Mouse (Mus musculus) megakaryocyte, embryonic 14.5 days (primary cell): ENCODE results near the gene Trpm5. TPM values are rescaled to one million over a fixed set of nuclear protein-coding genes. Genes with fewer than 3 reads are reported as not detected.

Experiments
- H3K27me3 ChIP-seq: replicated peaks from 2 replicates; pipeline ENCODE3; 2012; ENCODE audit warnings: inconsistent platforms
- H3K36me3 ChIP-seq: replicated peaks from 2 replicates; pipeline ENCODE3; 2012; ENCODE audit warnings: low read length, inconsistent platforms, mixed read lengths
- H3K4me1 ChIP-seq: 2 replicates; pipeline ENCODE4 v1.6.1; 2012; ENCODE audit warnings: inconsistent platforms
- H3K4me3 ChIP-seq: replicated peaks from 2 replicates; pipeline ENCODE3; 2012; ENCODE audit warnings: moderate library complexity, mild to moderate bottlenecking, inconsistent platforms
- H3K9me3 ChIP-seq: 2 replicates; pipeline ENCODE4 v1.6.1; 2012; ENCODE audit warnings: inconsistent platforms
- FLI1 ChIP-seq: IDR thresholded peaks from 2 replicates; pipeline ENCODE4 v1.6.1; 2012; ENCODE audit warnings: low read length, inconsistent platforms, mixed read lengths
- GATA1 ChIP-seq: IDR thresholded peaks from 3 replicates; pipeline ENCODE4 v1.6.1; 2012; ENCODE audit warnings: mixed read lengths, low read length, inconsistent platforms, borderline replicate concordance
- polyA plus RNA-seq: library from polyadenylated mRNA; stranded (reverse); fragments of >175 nt; gene quantifications from 2 replicates; pipeline ENCODE4 v1.2.3, GENCODE M21; 2012; ENCODE audit warnings: low replicate concordance; ENCODE audit not compliant: insufficient read depth

Gene Trpm5
- polyA plus RNA-seq, 1 experiment = not detected

DNA sequence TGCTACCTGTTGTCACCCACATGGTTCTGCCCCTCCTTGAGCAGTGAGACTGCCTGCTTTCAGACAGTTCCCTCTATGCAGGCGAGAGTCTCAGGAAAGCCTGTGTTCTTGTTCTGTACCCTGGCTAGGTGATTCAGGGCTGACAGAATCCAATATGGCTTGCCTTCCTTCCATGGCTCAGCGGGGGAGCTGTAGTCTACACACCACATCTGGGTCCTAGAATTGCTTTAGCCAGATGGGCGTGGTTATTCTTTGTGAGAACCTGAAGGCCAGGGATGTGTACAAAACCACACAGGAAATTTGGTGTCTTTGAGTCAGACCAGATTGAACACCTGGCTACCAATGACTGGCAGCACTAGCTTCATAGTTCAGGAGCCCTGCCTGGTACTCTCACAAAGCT is 25.4 kb upstream of the Trpm5 start:
- Histone ChIP-seq H3K27me3 (peaks cover 73% of the 10 kb centered on the region), H3K4me3 (no peak overlapping the region), H3K9me3 (peaks cover 4% of the 10 kb centered on the region), H3K36me3 (no peaks in the 10 kb centered on the region), H3K4me1 (peaks cover 6% of the 10 kb centered on the region; the same call in 1 of the 2 replicates)
- TF ChIP-seq GATA1 (no peak), FLI1 (no peak)

DNA sequence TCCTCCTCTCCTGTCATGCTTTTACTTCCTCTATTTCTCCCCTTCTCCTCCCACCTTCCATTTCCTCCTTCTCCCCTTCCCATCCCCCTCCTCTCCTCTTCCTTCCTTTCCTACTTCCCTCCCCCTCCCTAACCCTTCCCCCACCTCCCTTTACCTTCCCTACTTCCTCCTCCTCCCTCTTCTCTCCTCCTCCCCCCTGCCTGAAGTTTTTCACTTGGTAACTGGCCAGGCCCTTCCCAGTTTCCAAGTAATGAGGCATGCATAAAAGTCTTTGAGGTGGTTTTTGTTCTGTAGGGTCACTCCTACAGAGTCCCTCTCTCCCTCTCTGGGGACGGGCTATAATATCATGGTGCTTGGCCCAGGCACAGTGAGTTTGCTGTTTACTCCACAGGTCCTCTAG is 25.0 kb upstream of the Trpm5 start:
- TF ChIP-seq GATA1 (no peak), FLI1 (no peak)

DNA sequence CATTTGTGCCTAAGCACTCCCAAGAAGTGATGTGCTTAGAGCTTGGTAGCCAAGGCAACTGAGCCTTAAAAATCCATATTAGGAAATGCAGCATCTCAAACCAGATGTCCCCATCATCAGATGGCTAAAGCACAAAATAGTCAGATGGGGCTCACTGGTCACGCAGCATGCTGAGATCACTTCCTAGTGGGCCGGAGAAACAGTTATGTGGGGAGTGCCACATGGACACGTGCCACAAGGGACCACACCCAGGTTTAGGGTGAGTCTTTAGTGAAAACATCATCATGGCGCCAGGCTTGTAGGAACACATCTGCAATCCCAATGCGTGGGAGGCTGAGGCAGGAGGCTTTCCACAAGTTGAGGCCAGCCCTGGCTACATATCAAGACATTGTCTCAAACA is 22.1 kb upstream of the Trpm5 start:
- peaks cover 6% of the 10 kb centered on the region for H3K9me3 ChIP-seq
- H3K4me3 ChIP-seq = no peak overlapping the region
- TF ChIP-seq FLI1 (no peak), GATA1 (no peak)
- H3K36me3 ChIP-seq = no peaks in the 10 kb centered on the region
- peaks cover 6% of the 10 kb centered on the region; the same call in 1 of the 2 replicates for H3K4me1 ChIP-seq
- H3K27me3 ChIP-seq = peaks cover 62% of the 10 kb centered on the region

More for the DNA sequence above, 25.0 kb upstream of the Trpm5 start:
- Histone ChIP-seq H3K27me3 (peaks cover 69% of the 10 kb centered on the region), H3K36me3 (no peaks in the 10 kb centered on the region), H3K4me1 (peaks cover 6% of the 10 kb centered on the region; the same call in 1 of the 2 replicates), H3K4me3 (no peak overlapping the region), H3K9me3 (peaks cover 6% of the 10 kb centered on the region)

DNA sequence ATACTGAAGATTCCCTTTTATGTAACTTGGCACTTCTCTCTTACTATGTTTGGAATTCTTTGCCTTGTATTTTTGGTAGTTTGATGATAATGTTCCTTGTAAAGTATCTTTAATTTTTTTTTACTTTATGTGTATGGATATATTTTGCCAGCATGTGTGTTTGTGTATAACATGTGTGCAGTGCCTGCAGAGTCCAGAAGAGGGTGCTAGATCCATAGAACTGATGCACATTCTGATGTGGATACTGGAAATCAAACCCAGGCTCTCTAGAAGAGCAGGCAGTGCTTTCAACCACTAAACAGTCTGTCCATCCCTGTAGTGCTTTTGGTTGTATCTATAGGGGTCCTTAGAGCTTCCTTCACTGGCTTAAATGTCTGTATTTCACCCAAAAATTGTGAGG is 20.3 kb upstream of the Trpm5 start:
- H3K36me3 ChIP-seq = no peaks in the 10 kb centered on the region
- H3K9me3 ChIP-seq = peaks cover 6% of the 10 kb centered on the region
- TF ChIP-seq FLI1 (no peak), GATA1 (no peak)
- peaks cover 63% of the 10 kb centered on the region for H3K27me3 ChIP-seq
- no peak overlapping the region for H3K4me3 ChIP-seq
- H3K4me1 ChIP-seq = peaks cover 3% of the 10 kb centered on the region; the same call in 1 of the 2 replicates

DNA sequence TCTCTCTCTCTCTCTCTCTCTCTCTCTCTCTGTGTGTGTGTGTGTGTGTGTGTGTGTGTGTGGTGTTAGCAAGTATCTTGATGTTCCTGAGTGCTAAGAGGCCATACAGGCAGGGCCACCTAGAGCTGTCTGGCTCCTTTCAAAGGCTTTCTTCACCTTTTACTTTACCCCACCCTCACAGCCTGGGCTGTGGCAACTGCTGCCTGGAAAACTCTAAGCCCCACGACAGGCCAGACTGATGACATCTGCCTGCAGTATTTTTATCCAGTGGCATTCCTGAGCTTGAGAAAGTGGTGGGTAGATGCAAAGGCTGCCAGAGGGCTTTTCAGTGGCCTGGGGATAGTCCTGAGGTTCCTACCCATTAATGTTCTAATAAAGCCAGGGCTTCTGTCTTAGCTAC is 18.0 kb upstream of the Trpm5 start:
- Histone ChIP-seq H3K4me3 (no peak overlapping the region), H3K36me3 (no peaks in the 10 kb centered on the region), H3K9me3 (peaks cover 6% of the 10 kb centered on the region), H3K4me1 (no peaks in the 10 kb centered on the region; the same call in 1 of the 2 replicates), H3K27me3 (peaks cover 67% of the 10 kb centered on the region)
- TF ChIP-seq FLI1 (no peak), GATA1 (no peak)

DNA sequence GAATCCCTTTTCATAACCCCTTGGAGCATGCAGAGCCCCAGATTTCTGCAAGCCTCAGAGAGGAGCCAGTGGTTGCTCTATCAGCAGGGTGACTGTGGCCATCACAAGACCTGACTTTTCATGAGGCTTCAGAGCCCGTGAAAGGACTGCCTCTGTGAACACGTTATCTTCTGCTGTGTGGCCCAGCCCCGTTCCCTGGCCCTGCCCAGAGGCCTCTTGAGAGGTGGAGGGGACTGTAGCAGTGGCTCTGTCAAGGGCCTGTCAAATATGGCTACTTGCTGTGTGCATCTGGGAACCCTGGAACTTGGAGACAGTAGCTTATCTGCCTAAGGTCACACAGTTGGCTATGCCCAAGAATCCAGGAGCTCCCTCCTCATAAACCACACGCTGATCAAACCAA is 17.3 kb upstream of the Trpm5 start:
- Histone ChIP-seq H3K4me1 (peaks cover 5% of the 10 kb centered on the region; the same call in 1 of the 2 replicates), H3K4me3 (no peak overlapping the region), H3K36me3 (no peaks in the 10 kb centered on the region), H3K9me3 (peaks cover 6% of the 10 kb centered on the region), H3K27me3 (peaks cover 74% of the 10 kb centered on the region)
- no peak for TF ChIP-seq GATA1
- no peak for TF ChIP-seq FLI1

DNA sequence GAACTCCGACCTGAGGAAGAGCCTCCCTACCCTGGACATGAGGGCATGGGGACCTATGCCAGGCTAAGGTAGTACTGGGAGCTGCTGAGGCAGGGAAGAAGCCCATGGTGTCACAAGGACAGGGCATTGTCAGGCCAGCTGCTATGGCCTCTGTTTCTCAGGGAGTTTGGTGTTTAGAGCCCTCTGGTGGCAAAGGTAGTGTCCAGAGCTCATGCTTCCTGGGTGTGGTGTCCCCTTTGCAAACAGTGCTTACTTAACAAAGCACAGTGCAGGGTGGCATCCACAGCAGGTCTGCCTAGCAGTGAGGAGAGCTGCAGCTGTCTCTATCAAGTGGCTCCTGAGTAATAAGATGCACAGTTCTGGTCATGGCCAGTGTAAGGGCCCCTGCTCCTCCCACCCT is 16.4 kb upstream of the Trpm5 start:
- Histone ChIP-seq H3K27me3 (peaks cover 79% of the 10 kb centered on the region), H3K4me1 (peaks cover 6% of the 10 kb centered on the region; the same call in 1 of the 2 replicates), H3K9me3 (peaks cover 6% of the 10 kb centered on the region), H3K36me3 (no peaks in the 10 kb centered on the region), H3K4me3 (no peak overlapping the region)
- TF ChIP-seq GATA1 = no peak
- TF ChIP-seq FLI1 = no peak

DNA sequence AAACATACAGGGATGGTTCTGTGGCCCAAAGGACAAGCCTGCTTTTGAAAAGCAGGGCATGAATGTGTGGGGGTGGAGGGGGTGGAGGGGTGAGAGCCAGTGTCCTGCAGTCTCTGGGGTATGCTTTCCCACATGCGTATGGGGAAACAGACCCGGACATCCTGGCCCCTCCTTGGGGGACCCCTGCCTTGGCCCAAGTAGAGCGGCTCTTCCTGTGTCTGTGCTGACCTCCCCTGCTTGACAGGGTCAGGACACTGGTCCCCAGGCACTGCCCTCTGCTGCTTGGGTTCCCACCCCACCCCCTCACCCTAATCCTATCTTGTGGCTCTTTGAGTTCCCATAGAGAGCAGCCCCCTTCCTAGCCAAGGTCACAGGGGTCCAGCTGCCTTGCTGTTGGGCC is 15.3 kb upstream of the Trpm5 start:
- Histone ChIP-seq H3K36me3 (no peaks in the 10 kb centered on the region), H3K4me1 (peaks cover 6% of the 10 kb centered on the region; the same call in 1 of the 2 replicates), H3K9me3 (peaks cover 1% of the 10 kb centered on the region), H3K27me3 (peaks cover 87% of the 10 kb centered on the region), H3K4me3 (no peak overlapping the region)
- no peak for TF ChIP-seq GATA1
- TF ChIP-seq FLI1 = no peak

DNA sequence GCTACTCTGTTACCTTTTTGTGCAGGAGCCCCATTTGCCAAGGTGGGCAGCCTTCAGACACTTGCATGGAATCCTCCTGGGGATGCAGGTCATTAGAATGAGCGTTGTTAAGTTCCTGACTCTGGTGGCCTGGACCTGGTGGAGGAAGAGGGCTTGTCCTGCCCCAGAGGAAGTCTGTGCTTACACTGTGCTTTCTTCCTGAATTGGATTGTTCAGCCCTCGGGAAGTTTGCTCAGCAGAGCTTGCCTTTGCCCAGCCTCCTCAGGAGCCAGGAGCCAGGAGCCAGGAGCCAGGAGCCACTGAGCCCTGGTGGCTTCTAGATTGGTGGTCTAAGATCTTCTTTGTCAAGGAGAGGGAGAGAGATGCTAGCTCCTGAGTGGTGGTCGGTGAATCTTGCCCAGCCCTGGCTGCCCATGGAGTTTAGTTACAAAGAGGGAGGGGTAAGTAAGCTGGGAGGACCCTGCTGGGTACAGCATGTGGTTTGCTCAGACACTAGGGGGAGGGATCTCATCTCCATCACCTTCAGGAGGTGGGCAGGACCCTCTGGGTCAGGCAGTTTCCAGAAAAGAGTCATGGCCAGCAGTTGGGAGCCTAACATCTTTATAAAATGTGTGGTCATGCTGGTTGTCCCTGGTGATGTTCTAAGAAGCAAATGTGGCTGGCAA is 14.7 kb upstream of the Trpm5 start:
- no peak overlapping the region for H3K4me3 ChIP-seq
- H3K36me3 ChIP-seq = no peaks in the 10 kb centered on the region
- peaks cover 92% of the 10 kb centered on the region for H3K27me3 ChIP-seq
- no peaks in the 10 kb centered on the region for H3K9me3 ChIP-seq
- TF ChIP-seq GATA1 = no peak
- no peak for TF ChIP-seq FLI1
- H3K4me1 ChIP-seq = peaks cover 6% of the 10 kb centered on the region; the same call in 1 of the 2 replicates

DNA sequence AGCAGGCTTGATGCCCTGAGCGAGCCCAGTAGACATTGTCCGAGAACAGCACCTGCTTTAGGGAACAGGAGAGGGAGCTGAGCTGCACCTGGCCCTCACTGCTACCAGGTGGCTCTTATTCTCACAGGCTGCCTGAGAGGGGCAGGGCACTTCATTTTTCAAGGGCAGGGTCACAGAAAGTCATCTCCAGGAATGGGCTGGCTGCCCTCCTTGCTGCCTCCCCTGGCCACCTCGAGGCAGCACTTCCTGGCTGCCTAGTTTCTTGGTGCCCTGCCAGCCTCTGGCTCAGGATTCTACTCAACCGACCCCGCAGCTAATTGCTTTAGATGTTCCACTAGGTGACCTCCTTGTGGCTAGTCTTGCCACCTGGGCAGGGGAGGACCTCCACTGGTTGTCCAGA is 13.8 kb upstream of the Trpm5 start:
- no peaks in the 10 kb centered on the region for H3K9me3 ChIP-seq
- no peak overlapping the region for H3K4me3 ChIP-seq
- TF ChIP-seq FLI1 = no peak
- TF ChIP-seq GATA1 = no peak
- H3K27me3 ChIP-seq = peaks cover 94% of the 10 kb centered on the region
- H3K4me1 ChIP-seq = peaks cover 6% of the 10 kb centered on the region; the same call in 1 of the 2 replicates
- H3K36me3 ChIP-seq = no peaks in the 10 kb centered on the region
